Mouse (Mus musculus) myocyte (in vitro differentiated cells): ENCODE measurements at regions not wholly inside any gene's neighbourhood (a gene's known extent, or its start where the extent isn't known, plus 50 kb on each side); places are given as distances from the start of the nearest gene placed in this dataset.

Experiments used
- H3K27me3 ChIP-seq: one replicate; pipeline ENCODE4 v1.6.1; 2011; ENCODE audit not compliant: control insufficient read depth, insufficient read depth, insufficient read length
- H3K36me3 ChIP-seq: one replicate; pipeline ENCODE4 v1.6.1; 2011; ENCODE audit not compliant: control insufficient read depth, insufficient read depth
- H3K4me2 ChIP-seq: one replicate; pipeline ENCODE4 v1.6.1; 2011; ENCODE audit warnings: low read depth, control low read depth
- H3K4me3 ChIP-seq: one replicate; pipeline ENCODE4 v1.5.1; 2011; ENCODE audit warnings: mild to moderate bottlenecking, control low read depth, moderate library complexity
- H3K79me2 ChIP-seq: one replicate; pipeline ENCODE4 v1.6.1; 2011; ENCODE audit not compliant: control insufficient read depth, insufficient read depth
- H3ac ChIP-seq: one replicate; pipeline ENCODE4 v1.6.1; 2011; ENCODE audit not compliant: control insufficient read depth, insufficient read length
- CEBPB ChIP-seq: IDR thresholded peaks from 2 replicates; pipeline ENCODE4 v1.6.1; 2011; ENCODE audit warnings: mild to moderate bottlenecking, moderate library complexity; ENCODE audit not compliant: poor library complexity, insufficient read depth, severe bottlenecking
- E2F4 ChIP-seq: IDR thresholded peaks from one replicate; pipeline ENCODE4 v1.6.1; 2011; ENCODE audit warnings: mild to moderate bottlenecking, control low read depth, moderate library complexity; ENCODE audit not compliant: insufficient read depth
- MAX ChIP-seq: IDR thresholded peaks from one replicate; pipeline ENCODE4 v1.6.1; 2011; ENCODE audit warnings: low read depth, mild to moderate bottlenecking, control low read depth
- MYOD1 ChIP-seq, 3 experiments: IDR thresholded peaks; one replicate each; pipeline ENCODE4 v1.6.1; 2011; ENCODE audit warnings: control low read depth in 2 of 3, low read depth in 2 of 3, mild to moderate bottlenecking in 2 of 3, moderate library complexity in 1 of 3; ENCODE audit not compliant: insufficient read length in 2 of 3, control insufficient read depth in 1 of 3
- MYOG ChIP-seq, 3 experiments: IDR thresholded peaks; one replicate each; pipeline ENCODE4 v1.6.1; 2011; ENCODE audit warnings: control low read depth in 2 of 3, low read depth in 2 of 3, mild to moderate bottlenecking in 2 of 3; ENCODE audit not compliant: insufficient read length in 2 of 3, control insufficient read depth in 1 of 3, insufficient read depth in 1 of 3
- POLR2A ChIP-seq: IDR thresholded peaks from one replicate; pipeline ENCODE4 v1.6.1; 2011; ENCODE audit warnings: low read depth, mild to moderate bottlenecking, control low read depth, moderate library complexity; ENCODE audit not compliant: insufficient read length
- POLR2AphosphoS2 ChIP-seq: IDR thresholded peaks from one replicate; pipeline ENCODE4 v1.6.1; 2011; ENCODE audit warnings: low read depth, control low read depth; ENCODE audit not compliant: insufficient read length
- REST ChIP-seq: IDR thresholded peaks from one replicate; pipeline ENCODE4 v1.6.1; 2011; ENCODE audit warnings: mild to moderate bottlenecking, control low read depth, moderate library complexity; ENCODE audit not compliant: insufficient read depth, insufficient read length
- SRF ChIP-seq: IDR thresholded peaks from one replicate; pipeline ENCODE4 v1.6.1; 2011; ENCODE audit warnings: low read depth; ENCODE audit not compliant: control insufficient read depth, insufficient read length
- TCF12 ChIP-seq: IDR thresholded peaks from one replicate; pipeline ENCODE4 v1.6.1; 2011; ENCODE audit warnings: mild to moderate bottlenecking, control low read depth; ENCODE audit not compliant: poor library complexity, insufficient read depth, severe bottlenecking
- TCF3 ChIP-seq: IDR thresholded peaks from one replicate; pipeline ENCODE4 v1.6.1; 2011; ENCODE audit warnings: low read depth, control low read depth; ENCODE audit not compliant: insufficient read length
- USF1 ChIP-seq: IDR thresholded peaks from one replicate; pipeline ENCODE4 v1.6.1; 2011; ENCODE audit warnings: low read depth, mild to moderate bottlenecking, control low read depth, moderate library complexity

DNA sequence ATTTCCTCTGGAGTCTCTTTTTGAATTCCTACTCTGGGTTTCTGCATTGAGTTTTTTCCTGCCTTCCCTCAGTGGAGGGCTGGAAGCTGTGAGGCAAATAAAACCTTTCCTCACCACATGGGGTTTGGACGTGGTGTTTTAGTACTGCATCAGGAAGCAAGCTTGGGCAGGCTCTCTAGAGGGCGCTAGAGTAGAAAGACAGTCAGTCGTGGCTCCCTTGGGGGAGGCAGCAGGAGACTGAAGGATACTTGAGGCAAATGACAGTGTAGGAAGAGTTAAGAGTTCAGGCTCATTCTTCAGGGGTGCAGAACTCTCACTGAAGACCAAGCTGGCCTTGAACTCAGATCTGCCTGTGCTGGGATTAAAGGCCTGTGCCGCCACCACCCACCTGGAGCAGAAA lies 118.9 kb upstream of the Pgrmc2 start:
- Histone ChIP-seq H3K27me3 (no peaks in the 10 kb centered on the region), H3K4me2 (no peak overlapping the region), H3K36me3 (no peaks in the 10 kb centered on the region), H3ac (no peak overlapping the region), H3K79me2 (no peaks in the 10 kb centered on the region), H3K4me3 (no peak overlapping the region)
- no peak for TF ChIP-seq REST
- TF ChIP-seq MYOD1 (IDR thresholded peaks at IDR 0.05; ENCODE audit: control insufficient read depth in 1 of 3, insufficient read length in 2 of 3, low read depth in 2 of 3) = no peak
- TF ChIP-seq CEBPB = no peak
- TF ChIP-seq USF1 = no peak
- TF ChIP-seq MYOG (IDR thresholded peaks at IDR 0.05; ENCODE audit: control insufficient read depth in 1 of 3, insufficient read depth in 1 of 3, insufficient read length in 2 of 3, low read depth in 2 of 3) = no peak
- TF ChIP-seq POLR2AphosphoS2 = no peak
- no peak for TF ChIP-seq TCF12
- TF ChIP-seq SRF = no peak
- no peak for TF ChIP-seq MAX
- no peak for TF ChIP-seq E2F4
- no peak for TF ChIP-seq POLR2A
- TF ChIP-seq TCF3 = no peak

DNA sequence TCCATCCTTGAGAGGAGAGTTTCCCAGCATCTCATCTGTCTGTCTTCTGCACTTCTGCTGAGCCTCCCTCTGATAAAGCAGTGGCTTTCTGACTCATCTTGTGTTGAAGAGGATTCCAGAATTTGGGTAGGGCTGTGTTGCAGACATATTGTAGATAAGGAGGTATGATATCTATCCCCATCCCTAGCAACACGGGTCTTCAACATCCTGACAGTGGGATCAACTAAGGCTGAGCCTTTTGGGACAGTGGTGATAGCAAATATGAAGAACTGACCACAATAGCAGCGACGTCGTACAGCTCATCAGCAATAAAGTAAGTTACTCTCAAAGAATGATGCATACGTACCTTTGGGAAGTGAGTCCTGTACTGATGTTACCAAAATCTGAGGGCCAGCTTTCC lies 117.2 kb upstream of the Pgrmc2 start:
- no peak overlapping the region for H3ac ChIP-seq
- no peak for TF ChIP-seq POLR2A
- no peaks in the 10 kb centered on the region for H3K79me2 ChIP-seq
- no peaks in the 10 kb centered on the region for H3K36me3 ChIP-seq
- peak overlapping the region; percentile 63 for H3K4me2 ChIP-seq
- no peaks in the 10 kb centered on the region for H3K27me3 ChIP-seq
- no peak overlapping the region for H3K4me3 ChIP-seq

DNA sequence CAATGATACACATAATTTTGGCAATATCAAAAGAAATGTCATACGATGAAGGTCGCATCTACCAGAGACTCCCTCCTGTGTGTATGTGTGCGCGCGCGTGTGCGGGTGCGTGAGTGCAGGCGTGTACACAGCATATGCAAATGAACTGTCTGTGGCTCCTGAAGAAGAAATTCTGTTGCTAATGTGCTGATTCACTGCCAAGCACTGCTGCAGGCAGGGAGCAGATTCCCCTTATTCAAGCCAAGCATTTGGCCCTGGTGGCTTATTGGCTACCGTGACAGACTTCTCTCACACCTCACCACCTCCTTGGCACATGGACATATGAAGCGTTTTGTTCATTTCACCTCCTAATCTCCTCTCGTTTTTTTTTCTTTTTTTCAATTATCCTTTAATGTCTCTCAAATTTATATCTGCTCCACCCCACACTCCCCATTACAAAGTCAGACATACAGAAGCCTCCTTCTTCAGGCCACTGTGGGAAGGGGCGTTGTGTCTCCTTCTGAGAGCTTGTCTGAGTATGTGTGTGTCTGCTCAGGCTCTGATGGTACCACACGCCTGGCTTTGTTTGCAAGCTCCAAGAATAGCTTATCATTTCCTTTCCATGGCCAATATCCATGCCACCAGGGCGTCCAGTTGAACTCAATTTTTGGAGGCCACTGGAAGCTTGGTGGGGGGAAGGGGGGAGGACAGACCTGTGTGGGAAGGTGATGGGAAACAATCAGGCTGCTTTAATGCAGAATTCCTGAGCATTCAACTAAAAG lies 115.5 kb upstream of the Pgrmc2 start:
- Histone ChIP-seq H3K4me2 (no peak overlapping the region), H3K79me2 (no peaks in the 10 kb centered on the region), H3K27me3 (no peaks in the 10 kb centered on the region), H3K4me3 (no peak overlapping the region), H3ac (no peak overlapping the region), H3K36me3 (no peaks in the 10 kb centered on the region)
- TF ChIP-seq MYOD1 (IDR thresholded peaks at IDR 0.05; ENCODE audit: control insufficient read depth in 1 of 3, insufficient read length in 2 of 3, low read depth in 2 of 3) = no peak
- no peak for TF ChIP-seq MAX
- no peak for TF ChIP-seq USF1
- no peak for TF ChIP-seq MYOG (IDR thresholded peaks at IDR 0.05; ENCODE audit: control insufficient read depth in 1 of 3, insufficient read depth in 1 of 3, insufficient read length in 2 of 3, low read depth in 2 of 3)
- no peak for TF ChIP-seq TCF3
- TF ChIP-seq POLR2A = no peak
- TF ChIP-seq POLR2AphosphoS2 = no peak
- TF ChIP-seq CEBPB = no peak
- TF ChIP-seq REST = no peak
- TF ChIP-seq TCF12 = no peak
- no peak for TF ChIP-seq SRF
- no peak for TF ChIP-seq E2F4

DNA sequence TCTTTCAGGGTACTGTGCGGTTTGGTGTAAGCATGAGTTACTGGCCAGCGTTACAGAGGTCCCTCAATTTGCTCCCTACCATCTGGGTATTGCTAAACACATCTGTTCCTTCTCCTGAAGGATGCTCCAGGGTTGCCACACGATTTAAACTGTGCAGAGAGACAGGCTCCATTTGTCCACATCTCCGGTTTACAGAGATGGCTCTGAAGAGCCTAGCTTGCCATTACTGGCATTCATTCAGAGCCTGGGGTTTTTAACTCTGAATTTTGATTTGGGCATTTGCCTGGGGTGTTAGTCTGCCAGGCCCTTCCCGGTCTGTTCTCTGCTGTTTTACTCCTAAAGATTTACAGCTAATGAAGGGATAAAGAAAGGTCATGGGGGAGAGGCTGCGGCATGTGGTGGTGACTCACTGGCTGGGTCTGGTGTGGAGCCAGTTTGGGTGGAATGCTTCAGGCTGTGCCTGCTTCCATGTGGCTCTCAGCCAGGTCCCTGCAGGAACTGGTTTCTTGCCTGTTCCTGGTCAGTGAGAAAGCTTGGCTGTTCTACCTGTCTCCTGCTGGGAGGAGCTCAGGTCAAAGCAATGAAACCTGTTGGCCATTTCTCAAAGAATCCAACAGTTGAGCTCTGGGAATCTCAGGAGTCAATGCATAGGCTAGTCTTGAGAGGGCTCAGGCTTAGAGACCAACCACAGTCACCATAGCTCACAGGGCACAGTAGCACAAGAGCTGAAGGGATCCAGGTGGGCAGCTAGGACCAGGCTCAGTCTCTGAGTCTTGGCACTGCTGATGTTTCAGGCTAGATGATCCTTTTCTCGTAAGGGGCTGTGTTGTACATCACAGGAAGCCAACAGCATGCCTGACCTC lies 112.5 kb upstream of the Pgrmc2 start:
- Histone ChIP-seq H3K4me2 (peak overlapping the region; percentile 88), H3ac (no peak overlapping the region), H3K4me3 (peak overlapping the region; percentile 2), H3K27me3 (no peaks in the 10 kb centered on the region), H3K79me2 (no peaks in the 10 kb centered on the region), H3K36me3 (no peaks in the 10 kb centered on the region)
- peak; percentile 18 for TF ChIP-seq POLR2A
- peak; percentile 67 for TF ChIP-seq TCF12
- no peak for TF ChIP-seq POLR2AphosphoS2
- no peak for TF ChIP-seq USF1
- no peak for TF ChIP-seq MAX
- peak in 2 of 3 experiments; percentile 45 to 83 for TF ChIP-seq MYOG (IDR thresholded peaks at IDR 0.05; ENCODE audit: control insufficient read depth in 1 of 3, insufficient read depth in 1 of 3, insufficient read length in 2 of 3, low read depth in 2 of 3)
- TF ChIP-seq MYOD1 (IDR thresholded peaks at IDR 0.05; ENCODE audit: control insufficient read depth in 1 of 3, insufficient read length in 2 of 3, low read depth in 2 of 3) = peak in 2 of 3 experiments; percentile 56 to 85
- TF ChIP-seq REST = no peak
- peak; percentile 12 for TF ChIP-seq SRF
- TF ChIP-seq CEBPB = peak; percentile 77
- no peak for TF ChIP-seq E2F4
- peak; percentile 43 for TF ChIP-seq TCF3
